9 mouse cellular contexts compared by ENCODE assay signal in genomic region chr15:4816752-4817493, GRCm38 (mm10).
A peak's percentile ranks its signal among the peaks of the same experiment; 100 is the strongest.
DNase-seq lines count a peak whose midpoint lies in the region; ATAC-seq lines count a peak whose summit lies in the region.
"Had no signal": no experiment of that assay in that cellular context is flagged by ENCODE, and none has a peak within 500 bp of the region (broad histone marks: within the 10 kb centered on the region; RNA-seq: fewer than 3 reads in every experiment).

No protein-coding gene starts in this region.

- H3K9me3 ChIP-seq in forebrain, embryonic 14.5 days (replicated peaks; ENCODE audit: control insufficient read depth, low read length) = no peaks in the 10 kb centered on the region
- H3K9me3 ChIP-seq: liver, embryonic 15.5 days had no signal

- H3K4me1 ChIP-seq in forebrain, embryonic 14.5 days (ENCODE audit: control insufficient read depth, insufficient read depth, low read length) = no peaks in the 10 kb centered on the region
- H3K4me1 ChIP-seq: liver, embryonic 15.5 days had no signal

- peak; percentile 27 to 38 for DNase-seq in spleen, postnatal 36 days (ENCODE audit: low spot score in 2 of 2)
- no peak for DNase-seq in spleen, postnatal 4 days (ENCODE audit: low spot score in 2 of 2)
- DNase-seq in heart, postnatal 25 days (ENCODE audit: low spot score) = peak; percentile 18
- DNase-seq in embryo, embryonic 11 days = no peak
- no peak for DNase-seq in forebrain, embryonic 14.5 days (ENCODE audit: low spot score)
- no peak for DNase-seq in left cerebral cortex, adult 18-20 months (ENCODE audit: low spot score in 2 of 2)

- no peak overlapping the region for H3K4me2 ChIP-seq in forebrain, embryonic 14.5 days (ENCODE audit: low read length)
- H3K4me2 ChIP-seq: hindbrain, embryonic 14.5 days; liver, embryonic 15.5 days had no signal

- H3K27me3 ChIP-seq in forebrain, embryonic 14.5 days (replicated peaks; ENCODE audit: control insufficient read depth, insufficient read depth, low read length) = no peaks in the 10 kb centered on the region
- H3K27me3 ChIP-seq: liver, embryonic 15.5 days had no signal

- WGBS in forebrain, embryonic 14.5 days = 93% methylated on average over 10 of the region's 10 CpGs

- H3K36me3 ChIP-seq in forebrain, embryonic 14.5 days (ENCODE audit: control insufficient read depth, insufficient read depth, low read length) = no peaks in the 10 kb centered on the region
- H3K36me3 ChIP-seq: liver, embryonic 15.5 days had no signal

- ATAC-seq in megakaryocyte, adult 5-6 weeks (ENCODE audit: poor library complexity, severe bottlenecking) = peak; percentile 98
- no peak for ATAC-seq in forebrain, embryonic 14.5 days

- H3K27ac ChIP-seq in forebrain, embryonic 14.5 days (ENCODE audit: low read depth, low read length) = no peak overlapping the region
- H3K27ac ChIP-seq: hindbrain, embryonic 14.5 days; liver, embryonic 15.5 days had no signal

- no peak overlapping the region for H3K9ac ChIP-seq in forebrain, embryonic 14.5 days (ENCODE audit: low read length)
- H3K9ac ChIP-seq: hindbrain, embryonic 14.5 days; liver, embryonic 15.5 days had no signal

- no peak overlapping the region for H3K4me3 ChIP-seq in forebrain, embryonic 14.5 days (ENCODE audit: low read depth, low read length)
- H3K4me3 ChIP-seq: liver, embryonic 15.5 days had no signal

- intact Hi-C loops in heart, postnatal 25 days (cut with DNase I) = no loop called here

Comparison
In these comparisons a context has a peak if more than half of its experiments do, and no peak if none do; other contexts are left out.
1. DNase-seq: peak in spleen, postnatal 36 days (2 of 2) and heart, postnatal 25 days (single experiment); none in spleen, postnatal 4 days (0 of 2), embryo, embryonic 11 days (single experiment), forebrain, embryonic 14.5 days (single experiment) and left cerebral cortex, adult 18-20 months (0 of 2).